Mouse (Mus musculus) skeletal muscle tissue, postnatal 0 days (tissue): Measurements from ENCODE around the gene Irf4. TPM values are rescaled to one million over a fixed set of nuclear protein-coding genes. Genes with fewer than 3 reads are reported as not detected.

Source experiments
- polyA plus RNA-seq: library from polyadenylated mRNA; unstranded; fragments of >200 nt; fragmentation: Nextera tagmentation; extraction: Ambion mirVana; gene quantifications from 2 replicates; pipeline ENCODE4 v1.2.1, GENCODE M21; 2015

Gene Irf4
- 0.18 and 0.57 TPM in 2 replicates for polyA plus RNA-seq

DNA sequence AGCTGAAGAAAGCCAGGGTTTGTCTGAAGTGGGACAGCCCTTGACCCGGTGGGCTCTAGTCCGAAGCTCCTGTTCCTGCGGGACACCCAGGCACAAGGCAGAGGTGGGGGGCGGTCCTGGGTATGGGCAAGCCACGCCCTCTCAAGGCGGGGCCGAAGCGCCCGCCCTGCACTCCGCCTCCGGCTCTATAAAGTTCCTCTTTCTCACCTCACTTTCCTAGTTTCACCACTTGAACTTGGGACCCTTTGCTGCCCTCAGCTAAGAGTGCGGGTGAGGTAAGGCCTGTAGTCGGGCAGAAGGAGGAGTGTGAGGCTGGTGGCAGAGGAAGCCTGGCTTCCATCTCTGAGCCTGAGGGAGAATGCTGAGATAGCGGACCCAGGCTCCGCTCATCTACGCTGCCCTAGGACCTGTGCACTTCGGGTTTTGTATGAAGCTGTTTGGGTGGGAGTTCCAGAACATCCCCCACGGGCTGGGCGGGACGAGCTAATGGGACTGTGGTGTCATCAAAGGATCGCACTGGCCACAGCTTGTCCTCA is at the start of gene Irf4:
TSS of gene Irf4 (plus strand) at position 206 of the 536 bp plus-strand sequence.

Other genes with a start within 250 kb of the Irf4 start
- gene Uqcrfs1, start 203.9 kb upstream of the Irf4 start, polyA plus RNA-seq: 725 and 828 TPM in 2 replicates
- gene Dusp22, start 89.2 kb upstream of the Irf4 start, polyA plus RNA-seq: 79.4 and 80.7 TPM in 2 replicates
- gene Hus1b, start 198.5 kb downstream of the Irf4 start, polyA plus RNA-seq: not detected in 2 replicates
- 9.4 and 9.5 TPM in 2 replicates for gene Exoc2, start 224.9 kb downstream of the Irf4 start, polyA plus RNA-seq
- 0.13 TPM in 1 of 2 replicates, not detected in the other for gene Gm5447, start 225.0 kb downstream of the Irf4 start, polyA plus RNA-seq